Mouse (Mus musculus) embryonic facial prominence, embryonic 11.5 days (tissue): ENCODE results near the gene Olfr818. TPM values are rescaled to one million over a fixed set of nuclear protein-coding genes. Genes with fewer than 3 reads are reported as not detected.
"Not testable (repeated sequence)": the region's sequence is repeated elsewhere in the genome, so short reads cannot be mapped to it uniquely, and the experiment has no call there.

Source experiments
- ATAC-seq: fragments of 200-750 bp; cut with Nextera tagmentation; replicated peaks from 2 replicates; pipeline ENCODE4 v1.8.0; 2017; ENCODE audit warnings: low read depth; ENCODE audit not compliant: insufficient number of reproducible peaks, low FRiP score, low TSS enrichment
- DNase-seq: peaks from one replicate; pipeline ENCODE4 v3.0.0-alpha.2; 2015; ENCODE audit warnings: low spot score
- H3K27ac ChIP-seq: fragments of 300-500 bp; sonication (generic); replicated peaks from 2 replicates; pipeline ENCODE4 v1.5.1; 2014; ENCODE audit warnings: mild to moderate bottlenecking, low read depth, low read length, control low read depth
- H3K27me3 ChIP-seq: fragments of 300-500 bp; sonication (generic); 2 replicates; pipeline ENCODE4 v1.6.1; 2014; ENCODE audit warnings: mild to moderate bottlenecking, low read length, moderate library complexity, mixed read lengths; ENCODE audit not compliant: control insufficient read depth, insufficient read depth
- H3K36me3 ChIP-seq: fragments of 300-500 bp; sonication (generic); replicated peaks from 2 replicates; pipeline ENCODE4 v1.6.1; 2014; ENCODE audit warnings: low read depth, mild to moderate bottlenecking, low read length, moderate library complexity, mixed read lengths; ENCODE audit not compliant: control insufficient read depth, insufficient read depth
- H3K4me1 ChIP-seq: fragments of 300-500 bp; sonication (generic); 2 replicates; pipeline ENCODE4 v1.6.1; 2014; ENCODE audit warnings: low read length, mixed read lengths; ENCODE audit not compliant: control insufficient read depth, insufficient read depth
- H3K4me2 ChIP-seq: fragments of 300-500 bp; sonication (generic); 2 replicates; pipeline ENCODE4 v1.6.1; 2014; ENCODE audit warnings: low read depth, mild to moderate bottlenecking, control low read depth, low read length, moderate library complexity
- H3K4me3 ChIP-seq: fragments of 300-500 bp; sonication (generic); 2 replicates; pipeline ENCODE4 v1.5.1; 2014; ENCODE audit warnings: low read depth, low read length, control low read depth
- H3K9ac ChIP-seq: fragments of 300-500 bp; sonication (generic); replicated peaks from 2 replicates; pipeline ENCODE4 v1.6.1; 2014; ENCODE audit warnings: mild to moderate bottlenecking, control low read depth, low read length
- H3K9me3 ChIP-seq: fragments of 300-500 bp; sonication (generic); replicated peaks from 2 replicates; pipeline ENCODE4 v1.6.1; 2016; ENCODE audit warnings: mild to moderate bottlenecking, low read length, inconsistent platforms, mixed read lengths; ENCODE audit not compliant: control insufficient read depth
- WGBS: fragments of 180-500 bp; shearing (Covaris S2); extraction: QIAGEN DNeasy Blood & Tissue Kit; methylation state at CpG from one replicate; pipeline ENCODE4 v1.1.7; 2014; 5-methylcytosine and 5-hydroxymethylcytosine counted together
- polyA plus RNA-seq: library from polyadenylated mRNA; unstranded; fragments of >200 nt; fragmentation: Nextera tagmentation; extraction: Ambion mirVana; gene quantifications from 2 replicates; pipeline ENCODE4 v1.2.1, GENCODE M21; 2014

The Olfr818 gene
- polyA plus RNA-seq, 1 experiment from 2014 or later: not detected

DNA sequence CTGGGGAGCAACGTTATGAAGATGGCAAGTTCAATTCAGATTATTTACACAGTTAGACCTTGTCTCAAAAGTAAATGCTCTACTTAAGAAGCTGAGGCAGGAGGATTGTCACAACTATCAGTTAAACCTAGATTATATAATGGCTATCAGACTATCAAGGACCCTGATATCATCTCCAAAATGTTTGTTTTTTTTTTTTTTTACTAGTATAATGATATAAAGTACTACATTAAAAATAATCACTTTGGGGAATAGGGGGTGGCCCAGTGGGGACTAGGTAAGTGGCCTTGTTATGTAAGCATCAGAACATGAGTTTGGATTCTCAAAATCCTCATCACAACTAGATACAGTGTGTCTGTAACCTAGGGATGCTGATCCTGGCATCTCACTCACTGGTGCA is 43.1 kb downstream of the Olfr818 start, which contains the start of gene Olfr815:
TSS of gene Olfr815 (minus strand) at position 101 of the 400 bp plus-strand sequence.
- not testable (repeated sequence) for H3K4me3 ChIP-seq, H3K27ac ChIP-seq, DNase-seq, H3K27me3 ChIP-seq, H3K4me2 ChIP-seq, H3K9ac ChIP-seq, H3K4me1 ChIP-seq, H3K9me3 ChIP-seq, ATAC-seq, H3K36me3 ChIP-seq
- WGBS: 60% methylated on average over 1 of the region's 1 CpGs

Other genes with a start within 250 kb of the Olfr818 start
- not detected in 2 replicates for gene Olfr804, start 245.9 kb downstream of the Olfr818 start, polyA plus RNA-seq
- not detected in 2 replicates for gene Olfr805, start 219.7 kb downstream of the Olfr818 start, polyA plus RNA-seq
- not detected in 2 replicates for gene Olfr806, start 207.2 kb downstream of the Olfr818 start, polyA plus RNA-seq
- gene Olfr807, start 191.3 kb downstream of the Olfr818 start, polyA plus RNA-seq: not detected in 2 replicates
- not detected in 2 replicates for gene Olfr808, start 183.6 kb downstream of the Olfr818 start, polyA plus RNA-seq
- gene Olfr809, start 174.5 kb downstream of the Olfr818 start, polyA plus RNA-seq: not detected in 2 replicates
- not detected in 2 replicates for gene Olfr810, start 154.2 kb downstream of the Olfr818 start, polyA plus RNA-seq
- not detected in 2 replicates for gene Olfr811, start 144.7 kb downstream of the Olfr818 start, polyA plus RNA-seq
- not detected in 2 replicates for gene Olfr812, start 103.0 kb downstream of the Olfr818 start, polyA plus RNA-seq
- not detected in 2 replicates for gene Olfr813, start 93.7 kb downstream of the Olfr818 start, polyA plus RNA-seq
- not detected in 2 replicates for gene Olfr814, start 69.2 kb downstream of the Olfr818 start, polyA plus RNA-seq
- not detected in 2 replicates for gene Olfr815, start 43.2 kb downstream of the Olfr818 start, polyA plus RNA-seq
- not detected in 2 replicates for gene Olfr816, start 33.5 kb downstream of the Olfr818 start, polyA plus RNA-seq
- gene Olfr819, start 18.2 kb upstream of the Olfr818 start, polyA plus RNA-seq: not detected in 2 replicates
- gene Olfr247, start 27.0 kb upstream of the Olfr818 start, polyA plus RNA-seq: not detected in 2 replicates
- not detected in 2 replicates for gene Gm10310, start 36.0 kb upstream of the Olfr818 start, polyA plus RNA-seq
- gene Olfr820, start 63.5 kb upstream of the Olfr818 start, polyA plus RNA-seq: not detected in 2 replicates
- not detected in 2 replicates for gene Olfr821, start 81.2 kb upstream of the Olfr818 start, polyA plus RNA-seq
- gene Olfr822, start 122.1 kb upstream of the Olfr818 start, polyA plus RNA-seq: not detected in 2 replicates
- not detected in 2 replicates for gene Olfr823, start 166.3 kb upstream of the Olfr818 start, polyA plus RNA-seq
- gene Olfr824, start 180.9 kb upstream of the Olfr818 start, polyA plus RNA-seq: not detected in 2 replicates
- not detected in 2 replicates for gene Olfr825, start 217.7 kb upstream of the Olfr818 start, polyA plus RNA-seq
- gene Olfr826, start 235.1 kb upstream of the Olfr818 start, polyA plus RNA-seq: not detected in 2 replicates